Mouse (Mus musculus): ENCODE measurements around the gene Cyth3. TPM values are rescaled to one million over a fixed set of nuclear protein-coding genes. Genes with fewer than 3 reads are reported as not detected.

Gene Cyth3
- total and polyA plus RNA-seq, 3 experiments = 76.3 to 242 (median 191) TPM

DNA sequence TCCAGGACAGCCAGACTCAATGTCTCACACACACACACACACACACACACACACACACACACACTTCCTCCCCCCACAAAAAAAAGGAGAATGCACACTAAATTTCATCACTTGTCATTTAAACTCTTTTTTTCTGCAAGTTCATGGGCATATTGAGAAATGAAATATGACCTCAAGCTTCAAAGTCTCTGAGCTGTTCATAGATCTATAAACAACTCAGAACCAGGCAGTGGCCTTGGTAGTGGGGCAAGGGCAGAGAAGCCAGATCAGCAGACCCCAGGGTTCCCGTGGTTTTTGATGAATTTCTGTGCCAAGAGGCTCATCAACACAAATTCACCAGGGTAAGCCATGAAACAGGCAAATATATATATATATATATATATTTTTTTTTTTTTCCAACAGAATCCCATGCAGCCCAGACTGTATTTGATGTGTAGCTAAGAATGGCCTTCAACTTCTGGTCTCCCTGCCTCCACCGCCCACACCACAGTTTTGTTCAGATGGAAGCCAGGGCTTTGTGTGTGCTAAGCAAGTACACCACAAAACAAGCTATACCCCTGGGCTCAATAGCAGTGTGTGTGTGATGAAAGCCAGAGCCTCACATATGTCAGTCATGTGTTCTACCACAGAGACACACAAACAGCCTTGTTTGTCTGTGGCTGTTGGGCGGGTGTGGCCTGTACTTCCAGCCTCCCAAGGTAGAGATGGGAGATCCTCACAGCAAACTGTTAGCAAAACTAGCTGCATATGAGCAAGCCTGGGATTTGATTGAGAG, 27.8 kb upstream of the Cyth3 start:
- no peak for ATAC-seq (ENCODE audit: extremely low read depth, insufficient number of reproducible peaks, low FRiP score, poor library complexity, severe bottlenecking)
- TF ChIP-seq GATA2 (IDR thresholded peaks at IDR 0.05; ENCODE audit: borderline replicate concordance, low read depth, low read length) (no peak), POLR2AphosphoS5 (IDR thresholded peaks at IDR 0.05; ENCODE audit: insufficient replicate concordance, low read depth, low read length) (no peak), GATA1 (IDR thresholded peaks at IDR 0.05; ENCODE audit: borderline replicate concordance, low read length) (no peak), TAL1 (conservative IDR thresholded peaks at IDR 0.05; ENCODE audit: low read depth, low read length) (no peak), CTCF (IDR thresholded peaks at IDR 0.05; ENCODE audit: low read depth, low read length) (no peak)
- DNase-seq (ENCODE audit: low spot score) = no peak

DNA sequence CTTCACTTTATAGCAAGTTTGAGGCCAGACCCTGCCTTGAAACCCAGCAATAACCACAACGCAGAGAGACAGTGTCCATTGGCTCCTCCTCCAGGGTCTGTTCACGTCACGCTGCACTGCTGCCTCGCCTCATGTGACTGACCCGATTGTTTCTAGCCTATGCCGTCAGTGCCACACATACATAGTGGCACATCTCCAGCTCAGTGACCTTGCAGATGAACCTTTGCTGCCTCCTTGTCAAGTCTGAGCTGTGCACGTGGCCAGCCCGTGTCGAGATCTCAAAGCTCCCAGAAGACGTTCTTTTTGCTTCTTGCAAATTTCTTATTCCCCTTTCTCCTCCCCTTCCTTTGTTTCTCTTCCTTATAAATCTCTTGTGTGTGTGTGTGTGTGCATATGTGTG, 20.2 kb upstream of the Cyth3 start:
- H3K27me3 ChIP-seq (ENCODE audit: insufficient read depth, low read length) = peaks cover 3% of the 10 kb centered on the region; the same call in 1 of the 2 replicates
- H3K4me3 ChIP-seq (ENCODE audit: low read depth, low read length) = no peak overlapping the region
- peaks cover 17% of the 10 kb centered on the region for H3K4me1 ChIP-seq (ENCODE audit: insufficient read depth, low read depth, low read length)
- no peaks in the 10 kb centered on the region for H3K36me3 ChIP-seq (replicated peaks)
- H3K9me3 ChIP-seq (replicated peaks) = no peaks in the 10 kb centered on the region
- TF ChIP-seq TAL1 (conservative IDR thresholded peaks at IDR 0.05; ENCODE audit: low read depth, low read length) = no peak
- TF ChIP-seq CTCF (IDR thresholded peaks at IDR 0.05; ENCODE audit: low read depth, low read length) = no peak
- no peak for TF ChIP-seq GATA1 (IDR thresholded peaks at IDR 0.05; ENCODE audit: borderline replicate concordance, low read length)
- TF ChIP-seq GATA2 (IDR thresholded peaks at IDR 0.05; ENCODE audit: borderline replicate concordance, low read depth, low read length) = no peak
- no peak for TF ChIP-seq POLR2AphosphoS5 (IDR thresholded peaks at IDR 0.05; ENCODE audit: insufficient replicate concordance, low read depth, low read length)
- DNase-seq (ENCODE audit: low spot score) (no peak), ATAC-seq (ENCODE audit: extremely low read depth, insufficient number of reproducible peaks, low FRiP score, poor library complexity, severe bottlenecking) (no peak)

More for the DNA sequence above, 27.8 kb upstream of the Cyth3 start:
- 0 out of 2 replicates have a peak, but pooled peaks cover 4% of the 10 kb centered on the region for H3K9me3 ChIP-seq (replicated peaks)
- no peaks in the 10 kb centered on the region for H3K36me3 ChIP-seq (replicated peaks)
- peaks cover 17% of the 10 kb centered on the region for H3K4me1 ChIP-seq (ENCODE audit: insufficient read depth, low read depth, low read length)
- H3K27me3 ChIP-seq (ENCODE audit: insufficient read depth, low read length) = peaks cover 2% of the 10 kb centered on the region; the same call in 1 of the 2 replicates
- no peak overlapping the region for H3K4me3 ChIP-seq (ENCODE audit: low read depth, low read length)

DNA sequence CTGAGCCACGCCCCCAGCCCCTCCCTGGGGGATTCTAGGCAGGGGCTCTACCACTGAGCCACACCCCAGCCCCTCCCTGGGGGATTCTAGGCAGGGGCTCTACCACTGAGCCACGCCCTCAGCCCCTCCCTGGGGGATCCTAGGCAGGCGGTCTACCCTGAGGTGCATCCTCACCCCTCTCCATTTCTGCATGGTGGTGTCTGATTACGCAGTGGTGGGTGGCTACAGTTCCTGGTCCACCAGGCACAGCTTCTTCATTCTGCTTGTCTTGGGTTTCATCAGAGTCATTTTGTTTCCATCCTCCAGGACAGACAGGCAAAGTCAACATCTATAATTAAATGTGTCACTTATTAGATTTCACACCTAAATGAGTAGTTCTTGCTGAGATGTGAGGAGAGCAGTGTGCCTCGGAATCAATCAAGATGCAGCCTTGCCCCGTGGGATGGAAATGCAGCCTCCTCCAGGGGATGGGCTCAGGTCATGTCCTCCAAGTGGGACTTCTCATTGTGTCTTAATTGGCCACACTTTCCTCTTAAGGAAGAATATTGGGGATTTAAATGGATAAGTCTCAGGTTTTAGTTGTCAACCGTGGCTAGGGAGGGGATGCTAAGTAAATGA, 18.0 kb upstream of the Cyth3 start:
- TF ChIP-seq TAL1 (conservative IDR thresholded peaks at IDR 0.05; ENCODE audit: low read depth, low read length) (no peak), CTCF (IDR thresholded peaks at IDR 0.05; ENCODE audit: low read depth, low read length) (no peak), GATA1 (IDR thresholded peaks at IDR 0.05; ENCODE audit: borderline replicate concordance, low read length) (no peak), POLR2AphosphoS5 (IDR thresholded peaks at IDR 0.05; ENCODE audit: insufficient replicate concordance, low read depth, low read length) (no peak), GATA2 (IDR thresholded peaks at IDR 0.05; ENCODE audit: borderline replicate concordance, low read depth, low read length) (no peak)

DNA sequence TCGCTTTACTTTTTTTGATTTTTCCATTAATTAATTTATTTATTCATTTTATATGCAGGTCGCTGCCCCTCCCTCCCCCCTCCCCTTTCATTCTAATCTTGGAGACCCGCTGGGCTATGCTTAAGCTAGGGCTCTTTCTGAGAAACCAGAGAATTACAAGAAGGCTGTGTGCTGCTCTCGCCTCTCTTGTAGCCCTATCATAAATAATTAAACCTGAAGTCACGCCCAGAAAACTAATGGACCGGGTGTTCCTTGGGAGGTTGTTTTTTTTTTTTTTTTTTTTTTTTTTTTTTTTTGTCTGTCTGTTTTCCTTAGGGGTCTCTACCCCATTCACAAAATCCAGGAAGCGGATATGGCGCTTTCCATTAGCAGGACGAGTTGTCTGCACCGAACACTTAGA, 15.5 kb upstream of the Cyth3 start:
- TF ChIP-seq POLR2AphosphoS5 (IDR thresholded peaks at IDR 0.05; ENCODE audit: insufficient replicate concordance, low read depth, low read length) = no peak
- no peak for TF ChIP-seq GATA2 (IDR thresholded peaks at IDR 0.05; ENCODE audit: borderline replicate concordance, low read depth, low read length)
- no peak for TF ChIP-seq CTCF (IDR thresholded peaks at IDR 0.05; ENCODE audit: low read depth, low read length)
- no peak for TF ChIP-seq TAL1 (conservative IDR thresholded peaks at IDR 0.05; ENCODE audit: low read depth, low read length)
- TF ChIP-seq GATA1 (IDR thresholded peaks at IDR 0.05; ENCODE audit: borderline replicate concordance, low read length) = no peak
- ATAC-seq (ENCODE audit: extremely low read depth, insufficient number of reproducible peaks, low FRiP score, poor library complexity, severe bottlenecking) (no peak), DNase-seq (ENCODE audit: low spot score) (no peak)
- peaks cover 25% of the 10 kb centered on the region for H3K4me1 ChIP-seq (ENCODE audit: insufficient read depth, low read depth, low read length)
- no peak overlapping the region for H3K4me3 ChIP-seq (ENCODE audit: low read depth, low read length)
- H3K27me3 ChIP-seq (ENCODE audit: insufficient read depth, low read length) = peaks cover 16% of the 10 kb centered on the region
- H3K36me3 ChIP-seq (replicated peaks) = no peaks in the 10 kb centered on the region
- H3K9me3 ChIP-seq (replicated peaks) = no peaks in the 10 kb centered on the region

More for the DNA sequence above, 18.0 kb upstream of the Cyth3 start:
- Histone ChIP-seq H3K4me1 (ENCODE audit: insufficient read depth, low read depth, low read length) (peaks cover 21% of the 10 kb centered on the region), H3K27me3 (ENCODE audit: insufficient read depth, low read length) (peaks cover 14% of the 10 kb centered on the region), H3K4me3 (ENCODE audit: low read depth, low read length) (no peak overlapping the region), H3K36me3 (replicated peaks) (no peaks in the 10 kb centered on the region), H3K9me3 (replicated peaks) (no peaks in the 10 kb centered on the region)
- DNase-seq (ENCODE audit: low spot score) = no peak
- ATAC-seq (ENCODE audit: extremely low read depth, insufficient number of reproducible peaks, low FRiP score, poor library complexity, severe bottlenecking) = no peak

DNA sequence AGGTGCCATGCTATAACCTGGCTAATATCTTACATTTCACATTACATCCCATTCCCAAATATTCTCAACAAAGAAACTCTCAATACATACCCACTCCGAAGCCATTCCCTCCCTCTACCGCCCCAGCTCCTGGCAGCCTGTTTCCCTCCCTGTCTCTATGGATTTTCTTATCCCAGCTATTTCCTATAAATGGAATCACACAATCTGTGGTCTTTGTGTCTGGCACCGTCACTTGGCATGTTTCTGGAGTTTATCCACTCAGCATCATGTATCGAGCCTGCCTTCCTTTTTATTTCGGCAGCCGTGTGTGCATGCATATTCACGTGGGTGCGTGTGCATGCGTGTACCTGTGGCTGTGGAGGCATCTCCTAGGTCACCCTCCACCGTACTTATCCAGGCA, 14.1 kb upstream of the Cyth3 start:
- ATAC-seq (ENCODE audit: extremely low read depth, insufficient number of reproducible peaks, low FRiP score, poor library complexity, severe bottlenecking) (no peak), DNase-seq (ENCODE audit: low spot score) (no peak)
- no peak for TF ChIP-seq POLR2AphosphoS5 (IDR thresholded peaks at IDR 0.05; ENCODE audit: insufficient replicate concordance, low read depth, low read length)
- no peak for TF ChIP-seq GATA1 (IDR thresholded peaks at IDR 0.05; ENCODE audit: borderline replicate concordance, low read length)
- no peak for TF ChIP-seq TAL1 (conservative IDR thresholded peaks at IDR 0.05; ENCODE audit: low read depth, low read length)
- TF ChIP-seq CTCF (IDR thresholded peaks at IDR 0.05; ENCODE audit: low read depth, low read length) = no peak
- TF ChIP-seq GATA2 (IDR thresholded peaks at IDR 0.05; ENCODE audit: borderline replicate concordance, low read depth, low read length) = no peak
- Histone ChIP-seq H3K9me3 (replicated peaks) (no peaks in the 10 kb centered on the region), H3K27me3 (ENCODE audit: insufficient read depth, low read length) (peaks cover 13% of the 10 kb centered on the region), H3K4me3 (ENCODE audit: low read depth, low read length) (no peak overlapping the region), H3K36me3 (replicated peaks) (no peaks in the 10 kb centered on the region), H3K4me1 (ENCODE audit: insufficient read depth, low read depth, low read length) (peaks cover 18% of the 10 kb centered on the region)

DNA sequence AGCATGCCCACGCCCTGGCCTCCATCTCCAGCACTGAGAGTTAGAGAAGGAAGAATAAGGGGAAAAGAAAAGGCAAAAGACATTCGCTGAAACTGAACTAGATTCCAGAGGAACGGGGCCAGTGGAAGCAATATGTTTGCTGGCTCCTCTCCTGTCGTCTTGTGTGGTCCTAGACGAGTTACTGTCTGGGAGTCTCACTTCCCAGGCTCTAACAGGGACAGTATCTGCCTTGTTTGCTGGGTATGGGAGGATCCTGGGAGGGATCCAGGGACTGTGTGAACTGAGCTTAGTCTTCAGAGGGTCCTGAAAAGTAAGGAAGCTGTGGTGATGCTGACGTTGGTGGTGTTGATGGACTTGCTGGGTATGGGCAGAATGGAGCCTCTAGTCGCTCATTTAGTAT, 10.3 kb upstream of the Cyth3 start:
- peaks cover 13% of the 10 kb centered on the region for H3K27me3 ChIP-seq (ENCODE audit: insufficient read depth, low read length)
- H3K4me1 ChIP-seq (ENCODE audit: insufficient read depth, low read depth, low read length) = peaks cover 24% of the 10 kb centered on the region
- DNase-seq (ENCODE audit: low spot score) (no peak), ATAC-seq (ENCODE audit: extremely low read depth, insufficient number of reproducible peaks, low FRiP score, poor library complexity, severe bottlenecking) (no peak)
- H3K9me3 ChIP-seq (replicated peaks) = no peaks in the 10 kb centered on the region
- no peak overlapping the region for H3K4me3 ChIP-seq (ENCODE audit: low read depth, low read length)
- no peaks in the 10 kb centered on the region for H3K36me3 ChIP-seq (replicated peaks)
- TF ChIP-seq GATA1 (IDR thresholded peaks at IDR 0.05; ENCODE audit: borderline replicate concordance, low read length) (no peak), POLR2AphosphoS5 (IDR thresholded peaks at IDR 0.05; ENCODE audit: insufficient replicate concordance, low read depth, low read length) (no peak), CTCF (IDR thresholded peaks at IDR 0.05; ENCODE audit: low read depth, low read length) (no peak), GATA2 (IDR thresholded peaks at IDR 0.05; ENCODE audit: borderline replicate concordance, low read depth, low read length) (no peak), TAL1 (conservative IDR thresholded peaks at IDR 0.05; ENCODE audit: low read depth, low read length) (no peak)
